Mouse (Mus musculus) neutrophil, adult 5-6 weeks (primary cell): ENCODE data around the gene Pcif1. TPM values are rescaled to one million over a fixed set of nuclear protein-coding genes. Genes with fewer than 3 reads are reported as not detected.

ENCODE experiments used
- ATAC-seq: fragments of 151-379, 151-347 bp; 2 replicates; pipeline ENCODE4 v1.8.0; 2017; ENCODE audit warnings: mild to moderate bottlenecking, moderate TSS enrichment; ENCODE audit not compliant: insufficient number of reproducible peaks, poor library complexity, low FRiP score, severe bottlenecking; ENCODE audit errors: extremely low read depth
- total RNA-seq: library from RNA; stranded (forward); fragments of 200-1000 nt; gene quantifications from 2 replicates; pipeline ENCODE4 v1.2.3, GENCODE M21; 2017

Pcif1 gene
- total RNA-seq, 1 experiment from 2014 or later, result 66.9 TPM

DNA sequence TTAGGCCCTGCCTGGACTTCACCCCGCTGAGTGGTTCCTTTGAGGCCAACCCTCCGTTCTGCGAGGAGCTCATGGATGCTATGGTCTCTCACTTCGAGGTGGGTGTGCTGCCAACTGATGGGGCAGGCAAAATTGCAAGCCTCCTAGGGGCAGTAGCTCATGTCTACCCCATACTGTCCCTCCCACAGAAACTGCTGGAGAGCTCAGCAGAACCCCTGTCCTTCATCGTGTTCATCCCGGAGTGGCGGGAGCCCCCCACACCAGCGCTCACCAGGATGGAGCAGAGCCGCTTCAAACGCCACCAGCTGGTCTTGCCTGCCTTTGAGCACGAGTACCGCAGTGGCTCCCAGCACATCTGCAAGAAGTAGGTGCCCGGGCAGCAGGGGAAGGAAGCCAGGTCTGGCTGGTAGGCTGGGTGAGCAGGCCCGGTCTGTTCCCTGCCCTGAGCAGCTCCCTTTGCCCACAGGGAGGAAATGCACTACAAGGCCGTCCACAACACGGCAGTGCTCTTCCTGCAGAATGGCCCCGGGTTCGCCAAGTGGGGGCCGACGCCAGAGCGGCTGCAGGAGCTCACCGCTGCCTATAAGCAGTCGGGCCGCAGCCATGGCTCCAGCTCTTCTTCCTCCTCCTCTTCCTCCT, 11.4 kb downstream of the Pcif1 start:
- ATAC-seq, result no peak

DNA sequence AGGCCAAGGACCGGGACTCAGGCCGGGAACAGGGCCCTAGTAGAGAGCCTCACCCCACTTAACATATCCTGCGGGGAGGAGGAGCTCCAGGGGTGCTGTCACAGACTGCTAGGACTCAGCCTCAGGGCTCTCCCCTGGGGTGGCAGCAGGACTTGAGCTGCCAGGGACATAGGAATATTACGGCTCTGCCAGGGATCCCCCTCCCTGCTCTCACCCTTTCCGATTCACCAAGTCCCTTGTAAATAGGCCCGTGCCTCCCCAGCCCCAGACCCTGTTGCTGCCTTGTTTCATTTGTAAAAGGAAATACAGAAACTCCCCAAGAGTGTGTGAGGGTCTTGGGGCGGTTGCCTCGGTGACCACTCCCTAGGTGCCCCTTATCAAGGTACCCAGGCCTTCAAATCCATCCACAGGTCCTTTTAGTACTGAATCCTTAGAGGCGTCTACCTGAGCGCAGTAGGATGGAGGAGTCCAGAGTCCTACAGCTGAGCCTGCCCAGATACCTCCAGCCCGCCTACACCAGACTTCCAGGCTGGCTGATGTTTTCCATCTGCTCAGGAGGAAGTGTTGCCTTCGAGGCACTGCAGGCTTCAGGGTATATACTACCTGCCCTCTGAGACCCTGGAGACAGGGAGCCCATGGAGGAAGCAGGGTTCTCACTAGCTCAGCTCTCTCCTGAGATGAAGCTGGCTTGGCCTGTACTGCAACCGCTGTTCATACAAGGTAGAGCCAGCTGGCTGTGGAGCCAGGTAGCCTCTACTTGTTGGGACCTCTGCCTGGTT, 12.1 kb downstream of the Pcif1 start:
- ATAC-seq, result no peak

DNA sequence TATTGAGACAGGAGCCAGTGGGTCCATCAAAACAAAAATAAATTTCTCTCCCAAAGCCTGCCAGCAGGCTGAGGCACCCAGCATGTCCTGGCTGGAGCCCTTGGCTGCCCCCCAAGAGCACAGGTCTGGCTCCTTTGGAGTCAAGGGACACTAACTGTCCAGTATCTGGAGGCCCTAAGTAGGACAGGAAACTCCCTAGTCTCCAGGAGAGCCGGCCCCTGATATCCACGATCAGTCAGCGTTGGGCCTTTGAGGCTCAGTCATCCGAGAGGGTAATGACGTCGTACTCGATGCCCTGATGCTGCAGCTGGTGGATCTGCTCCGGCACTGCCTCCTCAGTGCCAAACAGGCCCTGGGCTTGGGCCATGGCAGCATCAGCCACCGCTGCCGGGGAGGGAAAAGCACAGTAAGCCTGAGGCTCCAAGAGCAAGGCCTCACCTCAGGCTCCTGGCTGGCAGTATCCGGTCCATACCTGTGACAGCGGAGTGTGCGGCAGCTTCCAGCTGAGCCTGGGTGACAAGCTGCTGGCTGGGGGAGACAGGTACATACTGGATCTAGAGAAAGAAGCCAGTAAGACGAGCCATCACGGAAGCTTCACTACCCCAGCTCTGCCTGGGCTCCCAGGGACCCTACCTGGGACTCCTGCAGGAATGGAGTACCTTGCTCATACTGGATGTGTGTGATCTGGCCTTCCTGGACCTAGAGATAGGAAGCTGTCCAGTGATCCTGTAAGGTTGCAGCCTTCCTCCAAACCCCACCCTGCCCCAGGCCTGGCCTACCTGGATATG, 13.0 kb downstream of the Pcif1 start:
- no peak for ATAC-seq

DNA sequence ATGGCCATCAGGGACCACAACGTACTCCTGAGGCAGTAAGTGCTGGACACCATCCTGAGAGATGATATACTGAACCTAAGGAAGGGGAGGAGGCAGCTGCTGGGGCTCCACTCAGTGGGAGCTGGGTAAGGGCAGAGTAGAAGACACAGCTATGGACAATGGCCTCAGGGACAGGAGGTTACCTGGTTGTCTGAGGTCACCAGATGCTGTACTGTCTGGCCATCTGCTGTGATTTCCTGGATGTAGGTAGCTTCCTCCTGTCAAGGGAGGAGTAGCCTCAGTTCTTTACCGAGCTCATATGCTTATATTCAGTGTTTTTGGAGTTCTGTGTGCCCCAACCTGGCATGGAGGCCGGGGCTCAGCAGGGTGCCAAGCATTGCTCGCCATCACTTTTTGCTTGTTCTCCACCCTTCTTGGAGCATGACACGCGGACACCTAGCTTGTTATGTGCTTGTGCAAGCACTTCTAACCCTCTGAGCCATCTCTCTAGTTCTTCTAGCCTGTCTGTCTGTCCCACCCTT, 13.7 kb downstream of the Pcif1 start:
- no peak for ATAC-seq

DNA sequence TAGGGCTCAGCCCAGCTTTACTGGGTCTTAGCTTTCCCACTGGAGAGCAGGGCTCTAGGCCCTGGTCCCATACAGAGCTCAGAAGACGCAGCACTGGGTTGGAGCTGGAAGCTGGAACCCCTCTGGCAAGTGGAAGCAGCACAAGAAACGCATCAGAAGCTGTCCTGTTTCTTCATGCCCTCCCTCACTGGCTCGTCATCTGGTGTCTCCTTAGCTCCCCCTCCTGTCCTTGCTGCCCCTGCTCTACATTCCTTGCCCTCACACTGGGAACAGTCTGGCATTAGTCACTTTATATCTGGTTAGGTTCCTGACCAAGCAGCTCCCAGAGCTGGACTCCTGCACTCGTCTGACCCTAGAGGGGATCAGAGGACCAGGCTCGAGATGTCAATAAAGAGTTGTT, 14.9 kb downstream of the Pcif1 start:
- ATAC-seq, result no peak

DNA sequence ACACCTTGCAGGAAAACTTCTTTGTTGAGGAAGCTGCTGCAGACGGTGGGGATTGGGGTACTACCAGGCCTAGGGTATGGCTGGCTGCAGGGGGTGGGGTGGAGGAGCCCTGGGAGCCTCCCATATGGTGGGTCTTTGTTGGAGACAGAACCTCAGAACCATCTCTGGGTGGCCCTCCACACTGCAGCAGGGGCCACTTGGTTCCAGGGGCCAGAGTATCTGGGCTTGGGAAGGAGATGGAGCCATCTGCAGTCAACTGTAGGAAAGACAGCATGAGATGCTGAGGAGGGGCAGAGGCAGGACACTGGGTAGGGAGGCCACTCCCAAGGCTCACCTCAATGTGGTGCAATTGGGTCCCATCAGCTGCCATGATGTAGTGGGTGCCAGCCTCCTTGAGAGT, 15.5 kb downstream of the Pcif1 start:
- ATAC-seq, result no peak

DNA sequence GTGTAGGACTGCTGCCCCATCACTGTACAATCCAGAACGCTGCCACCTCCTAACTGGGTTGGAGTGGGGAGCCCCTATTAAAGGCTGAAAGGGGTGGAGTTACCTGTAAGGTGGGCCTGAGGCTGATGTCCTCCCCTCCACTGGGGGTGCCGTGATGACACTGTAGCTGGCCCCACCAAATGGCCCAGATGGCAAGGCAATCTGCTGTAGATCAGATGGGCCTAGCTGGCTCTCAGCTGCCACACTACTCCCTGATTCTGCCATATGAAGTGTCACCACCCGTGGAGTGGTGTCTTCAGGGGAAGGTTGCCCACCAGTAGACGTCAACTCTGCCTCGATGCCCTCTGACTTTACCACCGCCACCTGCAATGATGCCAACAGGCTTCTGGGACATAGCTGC, 16.8 kb downstream of the Pcif1 start:
- no peak for ATAC-seq

DNA sequence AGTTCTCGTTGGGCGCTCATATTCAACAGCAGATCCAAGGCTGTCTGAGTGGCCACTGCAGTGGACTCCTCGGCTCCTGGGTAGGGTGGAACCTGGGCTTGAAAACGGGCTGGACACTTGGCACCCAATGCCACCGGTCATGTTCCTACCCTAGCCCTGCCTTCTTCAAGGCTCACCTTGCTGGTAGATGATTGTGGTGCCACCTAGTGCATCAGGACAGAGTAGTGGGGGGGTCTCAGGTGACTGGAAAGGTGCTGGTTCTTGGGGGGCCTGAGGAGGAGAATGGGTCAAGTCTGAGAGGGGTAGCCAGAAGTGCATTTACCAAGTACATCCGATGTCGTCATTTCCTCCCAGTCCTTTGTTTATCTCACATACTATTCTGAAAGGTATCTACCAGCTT, 18.9 kb downstream of the Pcif1 start:
- no peak for ATAC-seq

DNA sequence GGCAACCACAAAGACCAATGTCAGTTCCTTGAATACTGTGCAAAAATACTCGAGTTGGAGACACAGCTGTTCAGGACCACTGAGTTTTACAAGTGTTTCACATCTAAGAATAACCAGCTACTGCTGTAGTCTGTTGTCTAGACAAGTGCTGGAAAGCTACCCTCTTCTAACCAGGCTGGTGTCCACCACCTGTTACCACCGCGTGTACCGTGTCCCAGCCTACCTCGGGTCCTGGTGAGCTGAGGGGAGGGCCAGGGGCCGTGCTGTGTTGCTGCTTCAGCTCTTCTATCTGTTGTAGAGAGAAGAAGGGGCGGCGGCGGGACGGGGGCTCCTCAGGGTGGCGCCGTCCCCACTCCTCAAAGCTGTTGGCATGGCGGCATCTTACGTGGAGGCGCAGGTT, 19.9 kb downstream of the Pcif1 start:
- no peak for ATAC-seq

DNA sequence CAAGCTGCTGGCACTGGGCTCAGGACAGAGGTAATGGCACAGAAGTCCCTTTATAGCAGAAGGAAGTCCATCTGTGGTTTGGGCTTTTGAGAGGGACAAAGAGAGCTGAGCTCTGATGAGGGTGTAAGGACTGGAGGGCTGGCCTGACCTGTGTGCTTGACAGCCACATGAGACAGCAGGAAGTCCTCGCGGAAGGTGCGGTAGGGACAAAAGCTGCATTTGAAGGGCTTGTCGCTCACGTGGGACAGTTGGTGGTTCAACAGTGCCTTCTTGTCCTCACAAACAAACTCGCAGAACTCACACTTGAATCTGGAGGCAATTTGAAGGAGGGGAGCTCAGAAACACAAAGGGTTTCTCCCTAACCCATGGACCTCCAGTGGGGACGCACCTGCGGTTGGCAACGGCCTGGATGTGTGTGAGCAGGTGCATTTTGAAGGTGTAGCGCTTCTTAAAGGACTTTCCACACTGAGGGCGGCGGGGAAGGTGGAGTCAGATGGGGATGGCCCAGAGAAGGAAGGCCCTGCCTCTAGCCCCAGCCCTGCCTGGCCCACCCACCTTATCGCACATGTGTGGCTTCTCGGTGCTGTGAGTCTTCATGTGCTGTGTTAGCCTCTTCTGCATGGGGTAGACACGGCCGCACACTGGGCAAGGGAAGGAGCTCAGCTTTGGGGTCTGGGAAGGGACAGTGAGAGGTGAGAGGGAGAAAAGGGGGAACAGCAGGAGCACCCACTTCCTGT, 20.8 kb downstream of the Pcif1 start:
- no peak for ATAC-seq

DNA sequence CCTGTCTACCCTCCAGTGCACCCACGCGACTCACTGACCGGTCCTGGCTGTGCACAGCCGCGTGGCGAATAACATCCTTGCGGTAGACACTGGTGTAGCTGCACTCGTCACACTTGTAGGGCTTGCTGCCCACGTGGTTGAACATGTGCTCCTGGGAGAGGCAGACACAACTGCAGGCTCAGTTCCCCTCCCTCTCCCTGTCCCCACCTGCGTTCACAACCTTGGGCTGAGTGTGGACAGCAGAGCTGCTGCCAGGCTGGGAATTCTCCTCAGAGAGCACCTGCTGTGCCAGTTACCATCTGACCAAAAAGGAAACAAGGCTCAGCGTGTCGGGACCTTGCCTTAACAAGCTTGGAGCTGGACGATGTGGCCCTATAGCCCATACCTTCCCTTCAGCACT, 22.3 kb downstream of the Pcif1 start:
- ATAC-seq, result no peak

DNA sequence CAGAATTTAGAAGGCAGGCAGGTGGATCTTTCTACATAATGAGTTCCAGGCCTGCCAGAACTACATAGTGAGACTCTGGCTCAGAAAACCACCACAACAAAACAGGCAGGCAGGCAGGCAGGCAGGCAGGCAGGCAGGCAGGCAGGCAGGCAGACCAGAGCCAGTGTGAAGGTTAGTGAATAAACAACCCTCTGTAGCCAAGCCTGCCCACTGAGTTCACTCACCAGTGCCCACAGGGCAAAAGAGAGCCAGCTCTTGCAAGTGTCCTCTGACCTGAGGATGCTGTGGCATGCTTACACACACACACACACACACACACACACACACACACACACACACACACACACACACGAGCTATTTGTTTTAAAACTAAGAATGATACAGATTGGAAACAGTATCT, 24.4 kb downstream of the Pcif1 start:
- ATAC-seq, result no peak

DNA sequence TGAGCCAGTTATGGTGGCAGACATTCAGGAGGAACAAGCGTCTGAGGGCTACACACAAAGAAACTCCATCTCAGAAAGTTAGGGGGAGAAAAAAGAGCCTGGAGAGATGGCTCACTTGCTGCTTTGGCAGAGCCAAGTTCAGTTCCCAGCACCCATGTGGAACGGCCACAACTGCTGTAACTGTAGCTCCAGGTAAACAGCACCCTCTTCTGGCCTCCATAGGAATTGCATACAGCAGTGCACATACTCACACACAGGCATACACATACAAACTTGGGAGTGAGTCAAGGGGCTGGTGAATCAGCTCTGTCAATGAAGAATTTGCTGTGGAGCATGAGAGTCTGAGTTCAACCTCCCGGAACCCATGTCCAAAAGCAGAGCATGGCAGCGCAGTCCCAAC, 27.0 kb downstream of the Pcif1 start:
- no peak for ATAC-seq

DNA sequence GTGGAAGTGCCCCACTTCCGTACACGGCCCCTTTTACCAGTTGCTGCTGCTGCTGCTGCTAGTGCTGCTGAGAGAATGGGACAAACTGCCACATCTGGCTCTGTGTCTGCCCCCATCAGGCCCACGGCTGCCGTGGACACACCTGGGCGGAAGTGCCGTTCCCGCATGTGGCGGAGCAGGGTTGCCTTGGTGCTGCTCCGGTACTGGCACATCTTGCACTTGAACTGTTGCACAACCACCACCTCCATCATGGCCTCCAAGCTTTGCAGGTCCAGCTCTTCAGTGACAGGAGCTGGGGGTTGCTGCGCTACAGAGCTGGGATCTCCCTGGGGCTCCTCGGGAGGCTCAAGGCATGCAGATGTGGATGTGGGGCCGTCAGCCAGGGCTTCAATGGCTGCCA, 28.4 kb downstream of the Pcif1 start:
- ATAC-seq, result no peak

DNA sequence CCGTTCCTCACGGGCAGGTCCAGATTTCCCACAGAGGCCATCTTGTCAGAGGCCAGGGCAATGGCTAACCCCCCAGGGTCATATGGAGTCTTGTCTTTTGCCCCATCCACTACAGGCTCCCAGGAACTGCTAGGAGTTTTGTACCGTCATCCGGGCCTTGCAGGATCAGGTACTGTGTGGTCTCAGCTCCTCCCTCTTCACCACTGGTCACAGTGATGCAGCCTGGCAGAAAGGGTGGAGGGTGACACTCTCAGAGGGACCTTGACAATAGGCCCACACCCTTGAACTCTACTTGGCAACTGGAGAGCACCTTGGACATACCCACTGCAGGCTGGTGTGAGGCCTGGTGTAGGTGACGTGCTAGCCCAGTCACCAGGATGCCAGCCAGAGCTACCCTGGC, 28.9 kb downstream of the Pcif1 start:
- ATAC-seq, result no peak

DNA sequence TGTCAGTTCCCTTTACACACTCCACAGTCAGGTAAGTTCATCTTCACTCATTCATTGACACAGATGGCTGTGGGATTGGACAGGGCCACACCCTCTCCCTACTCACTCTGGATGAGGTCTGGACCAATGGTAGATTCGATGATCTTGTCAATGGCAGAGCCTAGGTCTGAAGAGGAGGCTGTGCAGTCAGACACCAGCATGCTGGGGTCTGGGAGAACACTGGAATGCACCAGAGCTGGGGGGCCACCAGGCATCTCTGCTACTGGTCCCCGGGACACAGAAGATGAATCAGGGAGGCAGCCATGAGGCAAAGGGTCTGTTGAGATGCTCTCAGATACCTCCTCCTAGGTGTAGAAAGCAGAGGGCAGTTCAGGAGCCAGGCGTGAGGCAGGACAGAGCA, 30.0 kb downstream of the Pcif1 start:
- no peak for ATAC-seq

DNA sequence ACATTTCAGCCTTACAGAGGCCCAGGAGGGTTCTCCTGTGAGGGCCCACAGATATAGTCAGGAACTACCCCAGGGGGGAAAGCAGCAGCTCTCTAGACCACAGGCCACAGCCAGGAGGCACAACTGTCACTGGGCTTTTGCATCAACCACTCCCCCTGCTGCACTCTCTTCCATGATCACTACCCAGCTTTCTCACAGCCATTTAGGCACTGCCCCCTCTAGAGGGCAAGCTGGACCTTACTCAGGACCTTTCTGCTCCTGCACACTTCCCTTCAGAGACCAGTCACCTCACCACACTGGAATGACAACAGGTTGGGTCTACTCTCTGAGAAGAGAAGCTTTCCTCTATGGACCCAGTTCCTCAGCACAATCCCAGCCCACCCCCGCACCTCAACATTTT, 30.4 kb downstream of the Pcif1 start:
- peak; percentile 20; the same call in 1 of the 2 replicates for ATAC-seq

DNA sequence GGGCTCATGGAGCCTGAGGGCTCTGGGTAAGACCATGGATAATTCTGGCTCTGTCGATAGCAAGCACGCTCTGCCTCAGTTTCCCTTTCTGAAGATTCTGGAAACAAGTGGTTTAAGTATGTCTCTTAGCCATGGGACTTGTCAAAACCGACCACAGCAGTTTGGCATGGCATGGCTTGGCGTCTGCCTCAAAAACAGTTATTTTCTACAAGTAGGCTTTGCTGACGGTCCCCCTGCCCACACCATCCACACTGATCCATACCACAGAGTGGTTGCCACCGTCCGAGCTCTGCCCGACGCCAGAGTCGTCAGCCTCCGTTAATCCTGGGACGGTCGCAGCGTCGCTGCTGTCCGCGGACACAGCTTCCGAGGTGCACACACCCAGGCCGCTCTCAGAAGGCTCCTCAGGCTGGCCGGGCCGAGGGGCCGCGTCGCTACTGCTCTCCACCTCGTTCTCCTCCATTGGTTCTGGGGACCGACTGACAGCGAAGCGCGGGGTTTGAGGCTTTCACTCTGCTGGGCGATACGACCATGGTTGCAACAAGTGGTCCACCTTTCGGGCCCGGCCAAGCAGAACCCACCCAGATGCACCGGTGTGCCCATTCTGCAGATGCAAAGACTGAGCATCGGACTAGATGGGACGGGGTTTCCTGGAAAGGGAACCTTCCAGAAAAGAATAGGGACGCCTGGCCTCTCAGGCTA, 31.4 kb downstream of the Pcif1 start:
- ATAC-seq, result no peak
